Mouse (Mus musculus) spleen, adult 2 months (tissue): Measurements from ENCODE around the gene Pinlyp.

Source experiments
- CTCF ChIP-seq: fragments of 200-500 bp; IDR thresholded peaks from 2 replicates; pipeline ENCODE4 v1.5.1; 2011; ENCODE audit warnings: mild to moderate bottlenecking, inconsistent platforms; ENCODE audit not compliant: insufficient read depth, insufficient read length, insufficient replicate concordance; ENCODE audit errors: extremely low read depth
- POLR2A ChIP-seq: fragments of 200-500 bp; IDR thresholded peaks from 2 replicates; pipeline ENCODE4 v1.6.1; 2011; ENCODE audit warnings: low read depth, low read length, inconsistent platforms

DNA sequence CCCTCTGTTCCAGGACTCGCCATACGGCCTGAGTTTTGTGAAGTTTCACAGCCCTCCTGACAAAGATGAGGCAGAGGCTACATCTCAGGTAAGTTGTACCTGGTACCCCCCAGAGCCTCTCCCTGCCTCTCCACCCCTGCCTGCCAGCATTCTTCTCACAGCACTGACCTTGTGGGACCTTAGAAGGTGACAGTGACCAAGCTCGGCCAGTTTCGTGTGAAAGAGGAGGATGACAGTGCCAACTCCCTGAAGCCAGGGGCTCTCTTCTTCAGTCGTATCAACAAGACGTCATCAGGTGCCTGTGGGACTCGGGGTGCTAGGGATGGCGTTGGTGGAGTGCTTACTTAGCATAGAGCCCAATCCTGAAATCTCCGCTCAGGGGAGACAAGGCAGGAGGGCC lies 20.3 kb upstream of the Pinlyp start:
- TF ChIP-seq POLR2A (no peak), CTCF (no peak)
